In genomic region chr8:61634811-61635210, GRCm38 (mm10) we compare ENCODE assay signal across 24 mouse cellular contexts.
DNase-seq lines count a peak whose midpoint lies in the region; ATAC-seq and TF ChIP-seq lines count a peak whose summit lies in the region.
"Had no signal": no experiment of that assay in that cellular context is flagged by ENCODE, and none has a peak within 500 bp of the region (broad histone marks: within the 10 kb centered on the region; RNA-seq: fewer than 3 reads in every experiment).

No protein-coding gene starts in this region.

- no peak for TF ChIP-seq EP300 in stomach, postnatal 0 days (optimal IDR thresholded peaks at IDR 0.05)

- no peak for DNase-seq in heart, postnatal 36 days
- peak; percentile 61 for DNase-seq in kidney, adult 9 months
- no peak for DNase-seq in kidney, postnatal 10 days
- DNase-seq in stomach, postnatal 0 days (ENCODE audit: low spot score), result no peak
- DNase-seq in lung, postnatal 25 days (ENCODE audit: low spot score), result no peak
- DNase-seq: adrenal gland, postnatal 10 days; cerebellum, adult 11 months; cerebellum, adult 9-10 months; embryo, embryonic 11 days; forebrain, postnatal 0 days; layer of hippocampus, adult 9-11 months; lung, adult 18-20 months; thymus, postnatal 25 days had no signal

- no peaks in the 10 kb centered on the region for H3K27me3 ChIP-seq in heart, embryonic 16.5 days (ENCODE audit: control insufficient read depth, insufficient read depth, low read length)
- no peaks in the 10 kb centered on the region for H3K27me3 ChIP-seq in intestine, embryonic 15.5 days (replicated peaks)
- H3K27me3 ChIP-seq in stomach, postnatal 0 days (ENCODE audit: control insufficient read depth, insufficient read depth, low read length), result no peaks in the 10 kb centered on the region
- H3K27me3 ChIP-seq: embryonic facial prominence, embryonic 12.5 days; heart, embryonic 13.5 days; hindbrain, embryonic 13.5 days; liver, embryonic 12.5 days; midbrain, embryonic 13.5 days; neural tube, embryonic 13.5 days; Patski had no signal

- no peak overlapping the region for H3K9ac ChIP-seq in heart, embryonic 16.5 days (ENCODE audit: low read length)
- no peak overlapping the region for H3K9ac ChIP-seq in intestine, embryonic 15.5 days
- H3K9ac ChIP-seq in stomach, postnatal 0 days (ENCODE audit: low read length), result no peak overlapping the region
- H3K9ac ChIP-seq: embryonic facial prominence, embryonic 12.5 days; forebrain, postnatal 0 days; heart, embryonic 13.5 days; hindbrain, embryonic 13.5 days; liver, embryonic 12.5 days; midbrain, embryonic 13.5 days; neural tube, embryonic 13.5 days had no signal

- WGBS in heart, embryonic 16.5 days, result 74% methylated on average over 1 of the region's 1 CpGs
- 87% methylated on average over 1 of the region's 1 CpGs for WGBS in intestine, embryonic 15.5 days
- WGBS in stomach, postnatal 0 days, result 77% methylated on average over 1 of the region's 1 CpGs

- H3K4me1 ChIP-seq in heart, embryonic 16.5 days (ENCODE audit: control insufficient read depth, insufficient read depth, low read length), result peaks cover 6% of the 10 kb centered on the region
- 0 out of 2 replicates have a peak, but pooled peaks cover 3% of the 10 kb centered on the region for H3K4me1 ChIP-seq in intestine, embryonic 15.5 days (replicated peaks)
- H3K4me1 ChIP-seq in stomach, postnatal 0 days (replicated peaks; ENCODE audit: control insufficient read depth, insufficient read depth), result no peaks in the 10 kb centered on the region
- H3K4me1 ChIP-seq: midbrain, embryonic 13.5 days had no signal

- no peak overlapping the region for H3K4me2 ChIP-seq in heart, embryonic 16.5 days (ENCODE audit: low read depth, low read length)
- no peak overlapping the region for H3K4me2 ChIP-seq in intestine, embryonic 15.5 days (replicated peaks)
- H3K4me2 ChIP-seq in stomach, postnatal 0 days (replicated peaks; ENCODE audit: low read depth), result no peak overlapping the region
- H3K4me2 ChIP-seq: embryonic facial prominence, embryonic 12.5 days; heart, embryonic 13.5 days; hindbrain, embryonic 13.5 days; liver, embryonic 12.5 days; midbrain, embryonic 13.5 days; neural tube, embryonic 13.5 days had no signal

- no peak overlapping the region for H3K27ac ChIP-seq in heart, embryonic 16.5 days (ENCODE audit: low read length)
- no peak overlapping the region for H3K27ac ChIP-seq in intestine, embryonic 15.5 days
- H3K27ac ChIP-seq in stomach, postnatal 0 days (replicated peaks), result no peak overlapping the region
- H3K27ac ChIP-seq: embryonic facial prominence, embryonic 12.5 days; hindbrain, embryonic 13.5 days; liver, embryonic 12.5 days; macrophage; midbrain, embryonic 13.5 days; neural tube, embryonic 13.5 days had no signal

- 0 out of 2 replicates have a peak, but pooled peaks have one; percentile 16 for ATAC-seq in heart, embryonic 16.5 days (replicated peaks; ENCODE audit: extremely low read depth, insufficient read depth, low FRiP score)
- ATAC-seq in intestine, embryonic 15.5 days, result peak; percentile 64; the same call in 1 of the 2 replicates
- peak; percentile 36; the same call in 1 of the 2 replicates for ATAC-seq in stomach, postnatal 0 days (ENCODE audit: low FRiP score, low TSS enrichment)
- ATAC-seq: forebrain, postnatal 0 days; liver, embryonic 12.5 days; lung, postnatal 0 days; midbrain, embryonic 13.5 days; Patski had no signal

- H3K36me3 ChIP-seq in heart, embryonic 16.5 days (ENCODE audit: control insufficient read depth, insufficient read depth), result peaks cover 5% of the 10 kb centered on the region; the same call in 1 of the 2 replicates
- H3K36me3 ChIP-seq in intestine, embryonic 15.5 days, result no peaks in the 10 kb centered on the region
- H3K36me3 ChIP-seq in stomach, postnatal 0 days (ENCODE audit: control insufficient read depth, insufficient read depth, low read length), result no peaks in the 10 kb centered on the region
- H3K36me3 ChIP-seq: hindbrain, embryonic 13.5 days; liver, embryonic 12.5 days; midbrain, embryonic 13.5 days; neural tube, embryonic 13.5 days had no signal

- no peaks in the 10 kb centered on the region for H3K9me3 ChIP-seq in heart, embryonic 16.5 days (replicated peaks; ENCODE audit: control insufficient read depth, low read length)
- H3K9me3 ChIP-seq in intestine, embryonic 15.5 days, result no peaks in the 10 kb centered on the region
- H3K9me3 ChIP-seq in stomach, postnatal 0 days (ENCODE audit: control insufficient read depth, low read length), result no peaks in the 10 kb centered on the region
- H3K9me3 ChIP-seq: embryonic facial prominence, embryonic 12.5 days; heart, embryonic 13.5 days; hindbrain, embryonic 13.5 days; liver, embryonic 12.5 days; midbrain, embryonic 13.5 days; neural tube, embryonic 13.5 days had no signal

- intact Hi-C loops in heart, postnatal 36 days (cut with DNase I), result no loop called here

- H3K4me3 ChIP-seq in heart, embryonic 16.5 days (ENCODE audit: low read length), result no peak overlapping the region
- no peak overlapping the region for H3K4me3 ChIP-seq in intestine, embryonic 15.5 days (replicated peaks)
- H3K4me3 ChIP-seq in stomach, postnatal 0 days (ENCODE audit: low read depth, low read length), result no peak overlapping the region
- H3K4me3 ChIP-seq: embryonic facial prominence, embryonic 12.5 days; heart, embryonic 13.5 days; hindbrain, embryonic 13.5 days; liver, embryonic 12.5 days; midbrain, embryonic 13.5 days; neural tube, embryonic 13.5 days had no signal

- TF ChIP-seq CTCF in stomach, postnatal 0 days (IDR thresholded peaks at IDR 0.05; ENCODE audit: low read depth), result no peak
